Mouse (Mus musculus) bone marrow, adult 2 months (tissue): Measurements from ENCODE around the gene Gm9857.

ENCODE experiments used
- CTCF ChIP-seq: fragments of 200-500 bp; IDR thresholded peaks from 2 replicates; pipeline ENCODE4 v1.5.1; 2011; ENCODE audit warnings: low read length, control low read depth; ENCODE audit not compliant: control insufficient read depth, insufficient read depth
- POLR2A ChIP-seq: fragments of 200-500 bp; IDR thresholded peaks from 2 replicates; pipeline ENCODE4 v1.6.1; 2011; ENCODE audit warnings: low read depth, mild to moderate bottlenecking, control low read depth, low read length, borderline replicate concordance; ENCODE audit not compliant: control insufficient read depth

GRCm38 (mm10) chr3:108933557-108933956 is 6.7 kb downstream of the Gm9857 start:
- TF ChIP-seq CTCF (no peak), POLR2A (no peak)
